Mouse (Mus musculus): ENCODE data around the gene Adipor2. TPM values are rescaled to one million over a fixed set of nuclear protein-coding genes. Genes with fewer than 3 reads are reported as not detected.

Gene Adipor2
- total RNA-seq, 2 experiments from 2014 or later: 61.9 to 65.0 TPM

- intact Hi-C loops (cut with DNase I): no loop called here
- no peak for DNase-seq
Observed at GRCm38 (mm10) chr6:119421001-119421400, 3.5 kb upstream of the Adipor2 start.

- DNase-seq: no peak
- intact Hi-C loops (cut with DNase I): no loop called here
Observed at GRCm38 (mm10) chr6:119420357-119420756, 2.9 kb upstream of the Adipor2 start.

GRCm38 (mm10) chr6:119419412-119419811, 1.9 kb upstream of the Adipor2 start:
- DNase-seq: no peak
- intact Hi-C loops (cut with DNase I): no loop called here

- intact Hi-C loops (cut with DNase I): no loop called here
- peak; percentile 50 to 59 for DNase-seq
Observed at GRCm38 (mm10) chr6:119418392-119419251, 1.1 kb upstream of the Adipor2 start.

- DNase-seq: no peak
- intact Hi-C loops (cut with DNase I): no loop called here
Observed at GRCm38 (mm10) chr6:119417821-119418220, 317 bp upstream of the Adipor2 start.

- DNase-seq: no peak
- intact Hi-C loops (cut with DNase I): no loop called here
Observed at GRCm38 (mm10) chr6:119416643-119417042, 861 bp downstream of the Adipor2 start.

- intact Hi-C loops (cut with DNase I): no loop called here
- no peak for DNase-seq
Observed at GRCm38 (mm10) chr6:119414262-119415043, 3.1 kb downstream of the Adipor2 start.

- intact Hi-C loops (cut with DNase I): no loop called here
- DNase-seq: no peak
Observed at GRCm38 (mm10) chr6:119412588-119412987, 4.9 kb downstream of the Adipor2 start.

GRCm38 (mm10) chr6:119411511-119411910, 6.0 kb downstream of the Adipor2 start:
- intact Hi-C loops (cut with DNase I): no loop called here
- DNase-seq: no peak

GRCm38 (mm10) chr6:119409766-119410165, 7.7 kb downstream of the Adipor2 start:
- no peak for DNase-seq
- intact Hi-C loops (cut with DNase I): no loop called here

- intact Hi-C loops (cut with DNase I): no loop called here
- no peak for DNase-seq
Observed at GRCm38 (mm10) chr6:119408582-119408981, 8.9 kb downstream of the Adipor2 start.

GRCm38 (mm10) chr6:119407818-119408217, 9.7 kb downstream of the Adipor2 start:
- no peak for DNase-seq
- intact Hi-C loops (cut with DNase I): no loop called here

- DNase-seq: no peak
- intact Hi-C loops (cut with DNase I): no loop called here
Observed at GRCm38 (mm10) chr6:119406528-119406927, 11.0 kb downstream of the Adipor2 start.

GRCm38 (mm10) chr6:119405310-119405709, 12.2 kb downstream of the Adipor2 start:
- DNase-seq: no peak
- intact Hi-C loops (cut with DNase I): no loop called here

- intact Hi-C loops (cut with DNase I): no loop called here
- no peak for DNase-seq
Observed at GRCm38 (mm10) chr6:119404854-119405253, 12.7 kb downstream of the Adipor2 start.

GRCm38 (mm10) chr6:119402976-119403375, 14.5 kb downstream of the Adipor2 start:
- intact Hi-C loops (cut with DNase I): no loop called here
- no peak for DNase-seq

GRCm38 (mm10) chr6:119401545-119402304, 15.8 kb downstream of the Adipor2 start:
- intact Hi-C loops (cut with DNase I): no loop called here
- no peak for DNase-seq

- intact Hi-C loops (cut with DNase I): no loop called here
- DNase-seq: no peak
Observed at GRCm38 (mm10) chr6:119400649-119401048, 16.9 kb downstream of the Adipor2 start.

- intact Hi-C loops (cut with DNase I): no loop called here
- DNase-seq: no peak
Observed at GRCm38 (mm10) chr6:119399371-119399770, 18.1 kb downstream of the Adipor2 start.

GRCm38 (mm10) chr6:119396309-119396634, 21.2 kb downstream of the Adipor2 start:
- intact Hi-C loops (cut with DNase I): no loop called here
- DNase-seq: peak; percentile 68 to 70
